Mouse (Mus musculus) testis, adult 2 months (tissue): ENCODE data around the gene Tead3.

ENCODE experiments used
- CTCF ChIP-seq: fragments of 200-500 bp; IDR thresholded peaks from 2 replicates; pipeline ENCODE4 v1.5.1; 2012; ENCODE audit warnings: low read depth, mild to moderate bottlenecking, inconsistent platforms, low read length, moderate library complexity; ENCODE audit not compliant: control insufficient read depth, insufficient read depth, insufficient replicate concordance
- POLR2A ChIP-seq: fragments of 200-500 bp; IDR thresholded peaks from 2 replicates; pipeline ENCODE4 v1.6.1; 2012; ENCODE audit warnings: low read depth, mild to moderate bottlenecking, inconsistent platforms, low read length, moderate library complexity; ENCODE audit not compliant: control insufficient read depth

DNA sequence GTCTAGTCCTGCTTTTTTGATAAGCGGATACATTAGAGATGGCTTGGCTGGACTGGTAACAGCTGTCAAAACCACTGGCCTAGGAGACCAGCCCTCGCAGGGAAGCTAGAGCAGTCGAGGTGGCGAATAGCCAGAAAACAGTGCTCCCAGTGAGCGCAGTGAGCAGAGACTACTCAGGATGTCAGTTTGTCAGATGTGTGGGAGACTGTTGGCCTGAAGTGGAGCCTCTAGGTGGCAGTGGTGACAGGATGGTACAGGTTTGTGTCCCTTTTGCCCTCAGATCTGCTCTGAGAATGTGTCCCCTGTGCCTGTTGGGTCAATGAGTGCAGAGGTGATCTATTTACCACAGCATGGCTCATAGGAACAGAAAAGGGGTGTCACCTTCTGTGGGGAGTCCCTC lies 62.6 kb downstream of the Tead3 start:
- TF ChIP-seq POLR2A: no peak
- TF ChIP-seq CTCF: no peak
